Mouse (Mus musculus): ENCODE measurements at regions not wholly inside any gene's neighbourhood (a gene's known extent, or its start where the extent isn't known, plus 50 kb on each side); places are given as distances from the start of the nearest gene placed in this dataset.

GRCm38 (mm10) chr4:134990651-134991050 lies 60.0 kb downstream of the Syf2 start:
- DNase-seq = no peak

- peak; percentile 54 for DNase-seq
Observed at GRCm38 (mm10) chr4:134993526-134994122, 62.9 kb downstream of the Syf2 start.

- DNase-seq = no peak
Observed at GRCm38 (mm10) chr4:134994205-134994604, 63.5 kb downstream of the Syf2 start.

- no peak for DNase-seq
Observed at GRCm38 (mm10) chr4:134994648-134995047, 64.0 kb downstream of the Syf2 start.

- peak; percentile 45 for DNase-seq
Observed at GRCm38 (mm10) chr4:134995052-134995451, 64.4 kb downstream of the Syf2 start.

- no peak for DNase-seq
Observed at GRCm38 (mm10) chr4:134996121-134996520, 65.4 kb downstream of the Syf2 start.

GRCm38 (mm10) chr4:134997461-134998434 lies 67.0 kb downstream of the Syf2 start:
- DNase-seq = no peak

GRCm38 (mm10) chr4:134998928-134999658 lies 68.4 kb downstream of the Syf2 start:
- peak; percentile 20 for DNase-seq

GRCm38 (mm10) chr4:135002091-135002925 lies 71.6 kb downstream of the Syf2 start:
- no peak for DNase-seq

- no peak for DNase-seq
Observed at GRCm38 (mm10) chr4:135011365-135011764, 80.7 kb downstream of the Syf2 start.

GRCm38 (mm10) chr4:135012945-135013344 lies 82.2 kb downstream of the Syf2 start:
- DNase-seq = no peak

GRCm38 (mm10) chr4:135013932-135014331 lies 83.2 kb downstream of the Syf2 start:
- no peak for DNase-seq

GRCm38 (mm10) chr4:135018018-135018417 lies 87.3 kb downstream of the Syf2 start:
- peak; percentile 55 for DNase-seq

GRCm38 (mm10) chr4:135019120-135019519 lies 88.4 kb downstream of the Syf2 start:
- no peak for DNase-seq

GRCm38 (mm10) chr4:135020262-135020991 lies 89.7 kb downstream of the Syf2 start:
- no peak for DNase-seq

GRCm38 (mm10) chr4:135023200-135023599 lies 92.5 kb downstream of the Syf2 start:
- no peak for DNase-seq

GRCm38 (mm10) chr4:135025802-135026201 lies 94.7 kb upstream of the Runx3 start:
- DNase-seq = no peak

GRCm38 (mm10) chr4:135027136-135027535 lies 93.3 kb upstream of the Runx3 start:
- DNase-seq = no peak

GRCm38 (mm10) chr4:135029723-135030122 lies 90.7 kb upstream of the Runx3 start:
- DNase-seq = no peak

- no peak for DNase-seq
Observed at GRCm38 (mm10) chr4:135032461-135032860, 88.0 kb upstream of the Runx3 start.

GRCm38 (mm10) chr4:135033302-135033701 lies 87.2 kb upstream of the Runx3 start:
- no peak for DNase-seq

- peak; percentile 46 for DNase-seq
Observed at GRCm38 (mm10) chr4:135034406-135034805, 86.0 kb upstream of the Runx3 start.
